Mouse (Mus musculus) lung, embryonic 15.5 days (tissue): ENCODE measurements around the gene Trpm8. TPM values are rescaled to one million over a fixed set of nuclear protein-coding genes. Genes with fewer than 3 reads are reported as not detected.

Source experiments
- ATAC-seq: fragments of 200-750 bp; cut with Nextera tagmentation; 2 replicates; pipeline ENCODE4 v1.8.0; 2017; ENCODE audit warnings: moderate number of reproducible peaks, borderline replicate concordance; ENCODE audit not compliant: low FRiP score, low TSS enrichment; ENCODE audit errors: extremely low read depth
- H3K27ac ChIP-seq: fragments of 300-500 bp; sonication (generic); 2 replicates; pipeline ENCODE4 v1.5.1; 2015; ENCODE audit warnings: moderate library complexity, mild to moderate bottlenecking, inconsistent platforms
- H3K27me3 ChIP-seq: fragments of 300-500 bp; sonication (generic); 2 replicates; pipeline ENCODE4 v1.6.1; 2015; ENCODE audit warnings: inconsistent platforms
- H3K36me3 ChIP-seq: fragments of 300-500 bp; sonication (generic); 2 replicates; pipeline ENCODE4 v1.6.1; 2015; ENCODE audit warnings: inconsistent platforms
- H3K4me1 ChIP-seq: fragments of 300-500 bp; sonication (generic); 2 replicates; pipeline ENCODE4 v1.6.1; 2015; ENCODE audit warnings: inconsistent platforms
- H3K4me2 ChIP-seq: fragments of 300-500 bp; sonication (generic); 2 replicates; pipeline ENCODE4 v1.6.1; 2015; ENCODE audit warnings: inconsistent platforms, mild to moderate bottlenecking, moderate library complexity
- H3K4me3 ChIP-seq: fragments of 300-500 bp; sonication (generic); 2 replicates; pipeline ENCODE4 v1.5.1; 2015; ENCODE audit warnings: mild to moderate bottlenecking, inconsistent platforms
- H3K9ac ChIP-seq: fragments of 300-500 bp; sonication (generic); 2 replicates; pipeline ENCODE4 v1.6.1; 2015; ENCODE audit warnings: inconsistent platforms
- H3K9me3 ChIP-seq: fragments of 300-500 bp; sonication (generic); 2 replicates; pipeline ENCODE4 v1.6.1; 2016; ENCODE audit warnings: inconsistent platforms
- WGBS: fragments of 180-500 bp; shearing (Covaris S2); methylation state at CpG from one replicate; pipeline ENCODE4 v1.1.7; 2015; 5-methylcytosine and 5-hydroxymethylcytosine counted together
- polyA plus RNA-seq: library from polyadenylated mRNA; unstranded; fragments of >200 nt; fragmentation: Nextera tagmentation; extraction: Ambion mirVana; gene quantifications from 2 replicates; pipeline ENCODE4 v1.2.1, GENCODE M21; 2015

Gene Trpm8
- polyA plus RNA-seq, 1 experiment from 2014 or later, result 0.10 TPM

DNA sequence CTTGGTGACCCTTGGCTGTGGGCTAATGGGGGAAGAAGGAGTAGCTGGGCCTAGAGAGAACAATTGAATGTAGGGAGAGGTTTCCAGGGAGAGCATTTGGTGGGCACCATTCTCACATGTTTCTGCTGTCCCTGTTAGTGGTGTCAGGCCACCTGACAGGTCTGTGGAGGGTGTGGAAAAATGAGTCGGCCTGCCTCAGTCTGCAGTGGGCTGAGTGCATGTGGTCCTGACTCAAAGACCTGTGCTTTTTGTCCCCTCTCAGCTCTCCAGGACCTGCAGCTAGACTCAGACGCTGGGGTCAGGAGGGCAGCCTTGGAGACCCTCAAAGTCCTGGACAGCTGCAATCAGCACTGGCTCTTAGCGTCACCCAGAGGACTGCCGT is 17.8 kb upstream of the Trpm8 start:
- peaks cover 50% of the 10 kb centered on the region for H3K36me3 ChIP-seq
- H3K4me2 ChIP-seq, result no peak overlapping the region
- peak; percentile 2; the same call in 1 of the 2 replicates for ATAC-seq
- H3K9me3 ChIP-seq, result no peaks in the 10 kb centered on the region; the same call in 1 of the 2 replicates
- 68% methylated on average over 4 of the region's 4 CpGs for WGBS
- no peaks in the 10 kb centered on the region for H3K4me1 ChIP-seq
- no peak overlapping the region for H3K9ac ChIP-seq
- H3K27me3 ChIP-seq, result no peaks in the 10 kb centered on the region
- no peak overlapping the region for H3K4me3 ChIP-seq
- no peak overlapping the region for H3K27ac ChIP-seq

DNA sequence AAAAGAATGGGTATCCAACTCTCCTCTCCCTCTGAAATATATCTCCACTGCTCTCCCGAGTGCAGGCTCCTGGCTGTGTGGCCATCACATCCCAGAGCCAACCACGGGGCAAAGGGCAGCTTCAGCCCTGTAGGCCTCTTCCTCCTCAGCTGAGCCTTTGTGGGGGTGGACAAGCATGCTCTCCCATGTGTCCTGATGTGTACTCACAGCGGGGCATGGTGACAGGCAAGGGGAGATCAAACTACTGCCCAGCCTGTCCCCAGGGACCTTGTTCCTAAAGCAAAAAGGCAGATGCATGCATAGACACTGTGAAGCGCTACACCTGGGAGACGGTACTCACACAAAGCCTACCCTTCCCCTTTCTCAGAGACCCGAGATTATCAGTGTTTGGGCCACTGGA is 17.3 kb upstream of the Trpm8 start:
- Histone ChIP-seq H3K9me3 (no peaks in the 10 kb centered on the region), H3K4me2 (no peak overlapping the region), H3K4me3 (no peak overlapping the region), H3K4me1 (no peaks in the 10 kb centered on the region), H3K27me3 (no peaks in the 10 kb centered on the region), H3K36me3 (peaks cover 55% of the 10 kb centered on the region), H3K9ac (no peak overlapping the region), H3K27ac (no peak overlapping the region)
- 0 out of 2 replicates have a peak, but pooled peaks have one; percentile 1 for ATAC-seq
- 72% methylated on average over 6 of the region's 6 CpGs for WGBS

DNA sequence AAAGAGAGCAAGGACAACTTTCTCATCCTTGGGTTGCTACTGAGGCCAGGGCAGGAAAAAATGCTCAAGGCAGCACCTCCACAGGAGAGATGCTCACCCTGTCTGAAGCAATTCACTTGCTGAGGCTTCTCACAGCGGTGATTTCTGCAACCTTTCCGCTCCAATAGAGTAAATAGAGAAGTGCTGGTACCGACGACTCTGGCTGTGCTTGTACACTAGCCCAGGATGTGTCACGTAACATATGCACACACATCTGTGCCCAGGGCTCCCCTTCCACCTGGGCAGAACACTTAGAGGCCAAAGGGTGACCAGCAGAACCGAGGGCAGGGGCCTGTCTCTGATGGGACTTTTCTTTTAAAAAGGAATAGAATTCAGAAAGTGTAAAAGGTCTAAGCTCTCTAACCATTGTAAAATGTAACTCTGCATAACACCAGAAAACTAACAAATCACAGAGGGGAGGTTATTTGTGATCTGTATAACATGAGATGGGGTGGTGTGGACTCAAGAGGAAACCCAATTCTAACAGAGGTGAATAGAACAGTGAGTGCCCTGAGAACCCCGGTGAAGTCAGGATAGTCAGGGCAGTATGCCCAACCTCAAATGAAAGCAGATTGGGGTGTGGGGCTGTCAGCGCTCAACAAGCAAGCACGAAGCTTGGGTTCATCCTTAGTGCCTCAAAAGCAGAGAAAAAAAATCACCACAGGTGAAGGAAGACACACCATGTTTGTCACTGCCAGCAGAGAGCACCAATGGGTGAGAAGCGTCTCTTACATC is 16.7 kb upstream of the Trpm8 start:
- 78% methylated on average over 10 of the region's 10 CpGs for WGBS
- H3K4me2 ChIP-seq, result no peak overlapping the region
- H3K9me3 ChIP-seq, result no peaks in the 10 kb centered on the region
- no peaks in the 10 kb centered on the region for H3K27me3 ChIP-seq
- H3K9ac ChIP-seq, result no peak overlapping the region
- ATAC-seq, result no peak
- no peaks in the 10 kb centered on the region for H3K4me1 ChIP-seq
- H3K4me3 ChIP-seq, result no peak overlapping the region
- H3K36me3 ChIP-seq, result peaks cover 61% of the 10 kb centered on the region
- no peak overlapping the region for H3K27ac ChIP-seq

DNA sequence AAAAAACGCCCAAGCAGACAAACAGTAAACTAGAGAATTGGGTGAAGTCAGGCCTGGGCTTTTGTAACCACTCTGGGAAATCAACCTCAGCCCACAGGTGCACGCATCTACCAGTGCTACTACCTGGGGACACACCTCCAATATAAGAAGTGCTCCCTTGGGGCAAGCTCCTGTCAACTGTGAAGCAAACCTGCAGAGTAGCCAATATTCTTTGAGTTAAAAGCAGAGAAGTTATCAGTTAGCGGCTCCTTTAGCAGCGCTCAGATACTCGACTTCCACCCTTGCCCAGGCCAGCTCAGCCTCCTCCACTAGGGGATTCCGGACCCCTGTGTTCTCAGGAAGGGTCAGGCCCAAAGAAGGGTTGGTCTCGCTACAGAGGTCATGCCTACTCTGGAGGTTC is 15.8 kb upstream of the Trpm8 start:
- WGBS, result 85% methylated on average over 7 of the region's 7 CpGs
- no peak for ATAC-seq
- Histone ChIP-seq H3K36me3 (peaks cover 71% of the 10 kb centered on the region), H3K4me1 (no peaks in the 10 kb centered on the region), H3K9ac (no peak overlapping the region), H3K27ac (no peak overlapping the region), H3K27me3 (no peaks in the 10 kb centered on the region), H3K4me2 (no peak overlapping the region), H3K4me3 (no peak overlapping the region), H3K9me3 (no peaks in the 10 kb centered on the region)

GRCm38 (mm10) chr1:88262255-88262654 is 15.2 kb upstream of the Trpm8 start:
- Histone ChIP-seq H3K9me3 (no peaks in the 10 kb centered on the region), H3K9ac (no peak overlapping the region), H3K4me2 (no peak overlapping the region), H3K27me3 (no peaks in the 10 kb centered on the region), H3K4me1 (no peaks in the 10 kb centered on the region), H3K27ac (no peak overlapping the region), H3K4me3 (no peak overlapping the region), H3K36me3 (peaks cover 76% of the 10 kb centered on the region)
- WGBS, result 66% methylated on average over 4 of the region's 4 CpGs
- no peak for ATAC-seq

DNA sequence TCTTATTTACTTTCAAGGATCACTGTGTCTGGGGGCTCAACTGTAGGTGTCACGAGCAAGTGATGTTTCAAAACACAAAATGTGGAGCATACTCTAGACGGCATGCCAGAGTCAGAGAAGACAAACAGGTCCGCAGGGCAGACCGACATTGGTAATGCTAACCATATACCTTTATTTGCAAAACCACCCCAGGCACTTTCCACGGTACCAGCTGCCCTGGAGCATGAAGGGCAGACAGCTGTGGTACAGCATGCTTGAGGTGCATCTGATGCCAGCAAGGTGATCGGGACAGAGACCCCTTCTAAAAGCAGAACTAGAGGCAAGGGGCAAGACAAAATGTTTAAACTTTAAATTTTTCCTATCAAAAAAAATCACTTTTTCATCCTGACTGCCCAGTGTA is 14.5 kb upstream of the Trpm8 start:
- 72% methylated on average over 6 of the region's 6 CpGs for WGBS
- Histone ChIP-seq H3K9me3 (no peaks in the 10 kb centered on the region), H3K4me2 (no peak overlapping the region), H3K36me3 (peaks cover 83% of the 10 kb centered on the region), H3K27me3 (no peaks in the 10 kb centered on the region), H3K4me1 (no peaks in the 10 kb centered on the region), H3K27ac (no peak overlapping the region), H3K9ac (no peak overlapping the region), H3K4me3 (no peak overlapping the region)
- ATAC-seq, result no peak

GRCm38 (mm10) chr1:88263778-88264177 is 13.7 kb upstream of the Trpm8 start:
- Histone ChIP-seq H3K27me3 (no peaks in the 10 kb centered on the region), H3K4me3 (no peak overlapping the region), H3K36me3 (peaks cover 91% of the 10 kb centered on the region), H3K9ac (no peak overlapping the region), H3K9me3 (no peaks in the 10 kb centered on the region), H3K4me1 (no peaks in the 10 kb centered on the region), H3K27ac (no peak overlapping the region), H3K4me2 (no peak overlapping the region)
- WGBS, result 90% methylated on average over 5 of the region's 5 CpGs
- no peak for ATAC-seq

DNA sequence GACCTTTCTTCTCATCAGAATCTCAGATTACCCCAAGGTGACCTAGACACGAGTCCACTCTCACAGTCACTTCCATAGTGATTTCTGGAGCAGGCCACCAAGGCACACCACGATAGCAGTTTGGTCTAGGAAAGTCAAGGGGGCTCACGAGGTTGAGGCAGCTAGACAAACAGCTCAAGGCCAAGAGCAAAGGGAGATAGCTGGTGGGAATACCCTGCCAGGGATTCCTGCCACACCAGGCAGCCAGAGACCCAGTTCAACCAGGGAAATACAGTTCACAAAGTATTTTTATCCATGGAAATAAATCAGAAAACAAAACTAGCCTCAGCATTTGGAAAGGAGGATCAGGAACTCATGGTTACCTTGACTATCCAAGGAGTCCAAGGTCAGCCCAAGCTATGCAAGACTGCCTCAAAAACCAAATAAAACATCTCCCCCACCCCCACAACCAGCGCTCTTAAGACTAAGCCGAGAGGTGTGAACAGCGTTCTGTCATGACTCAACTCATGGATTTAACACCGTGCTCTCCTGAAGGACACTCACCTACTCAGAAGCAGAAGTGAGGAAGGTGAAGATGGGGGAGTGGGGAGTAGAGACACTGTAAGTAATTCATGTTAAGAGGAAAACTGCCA is 13.1 kb upstream of the Trpm8 start:
- H3K36me3 ChIP-seq, result peaks cover 97% of the 10 kb centered on the region
- no peaks in the 10 kb centered on the region for H3K9me3 ChIP-seq
- no peak overlapping the region for H3K9ac ChIP-seq
- H3K27ac ChIP-seq, result no peak overlapping the region
- ATAC-seq, result no peak
- no peak overlapping the region for H3K4me3 ChIP-seq
- no peak overlapping the region for H3K4me2 ChIP-seq
- H3K4me1 ChIP-seq, result no peaks in the 10 kb centered on the region
- 82% methylated on average over 7 of the region's 7 CpGs for WGBS
- no peaks in the 10 kb centered on the region for H3K27me3 ChIP-seq

DNA sequence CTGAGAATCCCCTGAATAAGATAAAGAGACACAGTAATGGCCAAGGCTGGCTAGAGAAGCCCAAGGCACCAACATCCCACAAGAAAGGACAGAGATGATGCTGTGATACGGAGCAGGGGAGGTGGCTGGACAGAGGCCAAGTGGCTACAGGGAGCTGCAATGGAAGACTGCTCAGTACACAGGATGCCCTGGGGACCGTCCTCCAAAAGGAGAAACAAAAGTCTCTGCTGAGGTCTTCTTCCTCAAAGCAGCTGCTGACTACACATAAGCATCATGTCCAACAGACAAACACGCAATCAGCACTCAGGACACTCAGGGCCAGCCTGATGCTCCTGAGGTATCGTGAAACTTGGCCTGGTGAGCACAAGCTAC is 12.6 kb upstream of the Trpm8 start:
- Histone ChIP-seq H3K9ac (no peak overlapping the region), H3K9me3 (no peaks in the 10 kb centered on the region), H3K4me2 (no peak overlapping the region), H3K27me3 (no peaks in the 10 kb centered on the region), H3K4me3 (no peak overlapping the region), H3K36me3 (peaks cover 99% of the 10 kb centered on the region), H3K4me1 (no peaks in the 10 kb centered on the region), H3K27ac (no peak overlapping the region)
- ATAC-seq, result peak; percentile 1; the same call in 1 of the 2 replicates
- WGBS, result 79% methylated on average over 4 of the region's 4 CpGs

DNA sequence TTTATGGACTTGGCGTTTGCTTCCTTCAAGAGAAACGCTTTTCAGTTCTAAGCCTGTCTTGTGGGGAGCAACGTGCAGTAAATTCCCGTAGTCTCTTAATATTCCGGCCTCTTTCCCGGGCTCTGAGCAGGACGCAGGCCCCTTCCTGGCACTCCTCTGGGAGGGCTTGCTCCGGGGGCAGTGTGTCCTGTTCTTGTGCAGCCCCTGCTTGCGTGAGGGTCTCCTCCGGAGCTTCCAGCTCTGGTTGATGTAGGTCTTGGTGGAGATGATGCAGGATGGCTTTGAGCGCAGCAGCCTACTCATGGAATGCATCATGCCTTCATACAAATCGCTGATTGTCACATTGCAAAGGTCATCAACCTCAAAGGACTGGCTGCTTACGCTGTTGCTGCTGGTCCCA is 11.3 kb upstream of the Trpm8 start:
- no peaks in the 10 kb centered on the region for H3K27me3 ChIP-seq
- H3K4me3 ChIP-seq, result no peak overlapping the region
- ATAC-seq, result no peak
- H3K4me1 ChIP-seq, result no peaks in the 10 kb centered on the region
- no peak overlapping the region for H3K27ac ChIP-seq
- no peak overlapping the region for H3K4me2 ChIP-seq
- WGBS, result 88% methylated on average over 13 of the region's 13 CpGs
- peaks cover 90% of the 10 kb centered on the region for H3K36me3 ChIP-seq
- no peak overlapping the region for H3K9ac ChIP-seq
- H3K9me3 ChIP-seq, result no peaks in the 10 kb centered on the region

- peaks cover 87% of the 10 kb centered on the region for H3K36me3 ChIP-seq
- no peak overlapping the region for H3K4me3 ChIP-seq
- H3K9ac ChIP-seq, result no peak overlapping the region
- no peaks in the 10 kb centered on the region for H3K27me3 ChIP-seq
- H3K27ac ChIP-seq, result no peak overlapping the region
- H3K9me3 ChIP-seq, result no peaks in the 10 kb centered on the region
- H3K4me1 ChIP-seq, result no peaks in the 10 kb centered on the region
- H3K4me2 ChIP-seq, result no peak overlapping the region
- 92% methylated on average over 6 of the region's 6 CpGs for WGBS
- ATAC-seq, result no peak
Observed at GRCm38 (mm10) chr1:88267489-88267888, 10.0 kb upstream of the Trpm8 start.

DNA sequence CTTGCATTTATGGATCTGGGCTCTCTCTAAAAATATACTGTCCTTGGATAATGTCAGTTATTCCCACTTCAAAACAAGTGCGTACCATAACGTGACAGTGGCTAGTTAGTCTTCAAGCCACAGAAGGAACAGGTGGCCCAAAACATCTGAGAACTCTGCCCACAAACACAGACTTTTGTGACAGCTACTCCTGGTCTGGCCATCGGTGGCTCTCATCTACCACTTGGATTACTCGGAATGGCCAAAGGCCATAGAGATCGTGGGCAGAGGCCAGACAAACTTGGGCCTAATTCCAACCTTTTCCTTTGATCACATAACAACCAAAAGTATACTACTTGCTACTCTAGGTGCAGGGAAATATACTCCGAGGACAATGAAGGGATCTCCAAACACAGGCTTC is 9.4 kb upstream of the Trpm8 start:
- no peaks in the 10 kb centered on the region for H3K27me3 ChIP-seq
- 84% methylated on average over 6 of the region's 6 CpGs for WGBS

More for the DNA sequence above, 9.4 kb upstream of the Trpm8 start:
- H3K4me3 ChIP-seq, result no peak overlapping the region
- H3K9me3 ChIP-seq, result no peaks in the 10 kb centered on the region
- H3K4me1 ChIP-seq, result no peaks in the 10 kb centered on the region
- no peak overlapping the region for H3K4me2 ChIP-seq
- H3K27ac ChIP-seq, result no peak overlapping the region
- H3K36me3 ChIP-seq, result peaks cover 87% of the 10 kb centered on the region
- H3K9ac ChIP-seq, result no peak overlapping the region
- ATAC-seq, result no peak
